Mouse (Mus musculus) frontal cortex, postnatal 14 days (tissue): ENCODE results near the gene Nmt2.

Source experiments
- DNase-seq, 2 experiments: peaks; one replicate each; pipeline ENCODE4 v3.0.0; 2022; ENCODE audit warnings: low spot score in 2 of 2

Nmt2 gene

DNA sequence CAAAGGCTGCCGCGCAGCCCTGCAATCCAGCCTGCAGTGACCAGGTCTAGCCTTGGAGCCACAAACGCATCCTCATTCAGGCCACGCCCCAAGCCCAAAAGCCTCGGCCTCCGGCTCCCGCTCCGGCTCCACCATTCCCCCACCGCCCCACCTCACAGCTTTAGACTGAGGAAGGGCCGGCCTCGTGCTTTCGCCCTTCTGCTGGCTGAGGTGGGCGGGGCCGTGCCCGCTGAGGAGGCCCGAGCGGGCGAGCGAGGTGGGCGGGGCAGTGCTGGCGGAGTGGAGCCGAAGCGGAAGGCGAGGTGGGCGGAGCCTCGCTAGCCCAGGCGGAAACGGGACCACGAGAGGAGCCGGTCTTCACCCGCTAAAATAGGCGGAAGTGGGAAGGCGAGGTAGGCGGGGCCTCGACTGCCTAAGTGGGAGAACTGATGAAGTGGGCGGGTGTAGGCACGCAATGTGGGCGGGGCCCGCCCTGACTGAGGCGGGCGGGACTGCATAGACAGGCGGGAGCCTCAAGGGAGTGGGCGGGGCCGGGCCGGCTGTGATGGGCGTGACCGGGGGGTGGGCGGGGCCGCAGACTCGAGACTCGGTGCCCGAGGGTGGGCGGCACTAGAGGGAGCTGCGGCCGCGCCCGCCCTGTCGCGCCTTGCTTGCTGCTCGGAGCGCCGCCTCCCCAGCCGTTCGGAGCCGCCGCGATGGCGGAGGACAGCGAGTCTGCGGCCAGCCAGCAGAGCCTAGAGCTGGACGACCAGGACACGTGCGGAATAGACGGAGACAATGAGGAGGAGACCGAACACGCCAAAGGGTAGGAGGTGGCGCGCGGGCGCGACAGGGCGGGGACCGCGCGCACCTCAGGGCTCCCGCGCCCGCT lies at the start of gene Nmt2:
Gene Nmt2, plus strand, starts transcription at position 611 of the 871 bp plus-strand sequence.
- DNase-seq = peak; percentile 99

DNA sequence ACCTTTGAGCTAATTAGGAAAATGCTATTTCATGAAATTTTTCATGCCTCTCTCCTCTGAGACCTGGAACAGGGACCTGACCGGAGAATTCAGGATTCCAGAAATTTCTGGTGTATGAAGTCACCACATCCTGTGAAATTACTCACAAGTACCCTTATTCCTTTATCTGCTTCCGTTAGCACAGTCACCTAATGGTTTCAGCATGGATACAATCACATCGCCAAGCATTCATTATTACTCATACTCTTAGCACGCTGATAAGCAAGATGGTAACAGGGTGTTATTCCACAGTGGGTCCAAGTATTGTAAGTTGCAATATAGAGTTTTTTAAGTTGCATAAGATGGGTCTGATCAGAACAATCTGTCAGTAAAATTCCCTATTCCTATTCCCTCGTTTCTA lies 44.8 kb upstream of the Nmt2 start:
- DNase-seq = no peak

DNA sequence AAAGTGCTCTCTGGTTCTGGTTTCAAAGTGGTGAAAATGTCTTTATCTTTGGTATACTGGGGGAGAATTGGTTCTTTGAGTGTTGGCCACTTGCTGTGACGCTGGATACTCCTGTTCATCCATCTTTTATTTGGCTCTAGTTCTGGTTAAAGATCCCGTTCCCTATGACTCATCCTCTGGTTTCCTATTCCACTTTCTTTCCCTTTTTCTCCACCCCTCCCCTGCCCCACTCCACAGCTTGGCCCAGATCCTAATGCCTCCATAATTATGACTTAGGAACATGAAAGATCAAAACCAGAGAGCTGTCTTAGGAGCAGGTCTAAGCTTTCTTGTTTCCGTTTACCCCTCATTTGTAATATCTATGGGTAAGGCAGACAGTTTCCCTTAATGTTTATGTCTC lies 39.8 kb upstream of the Nmt2 start:
- DNase-seq = no peak

DNA sequence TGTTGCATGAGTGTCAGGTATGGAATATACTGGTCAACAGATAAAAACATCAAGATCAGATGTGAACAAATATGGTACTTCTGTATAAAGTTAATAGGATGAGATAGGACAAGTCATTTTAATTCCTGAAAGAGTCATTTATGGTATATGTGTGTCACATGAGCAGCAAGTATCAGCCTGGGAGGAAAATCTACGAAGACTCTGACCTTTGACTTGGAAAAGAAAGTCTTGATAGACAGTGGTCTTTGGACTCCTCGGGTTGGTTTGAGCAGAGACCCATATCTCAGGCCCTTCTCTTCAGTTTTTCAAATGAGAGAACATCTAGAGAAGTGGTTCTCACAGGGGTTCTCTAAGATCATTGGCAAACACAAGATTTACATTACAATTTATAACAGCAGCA lies 32.7 kb upstream of the Nmt2 start:
- DNase-seq = no peak

DNA sequence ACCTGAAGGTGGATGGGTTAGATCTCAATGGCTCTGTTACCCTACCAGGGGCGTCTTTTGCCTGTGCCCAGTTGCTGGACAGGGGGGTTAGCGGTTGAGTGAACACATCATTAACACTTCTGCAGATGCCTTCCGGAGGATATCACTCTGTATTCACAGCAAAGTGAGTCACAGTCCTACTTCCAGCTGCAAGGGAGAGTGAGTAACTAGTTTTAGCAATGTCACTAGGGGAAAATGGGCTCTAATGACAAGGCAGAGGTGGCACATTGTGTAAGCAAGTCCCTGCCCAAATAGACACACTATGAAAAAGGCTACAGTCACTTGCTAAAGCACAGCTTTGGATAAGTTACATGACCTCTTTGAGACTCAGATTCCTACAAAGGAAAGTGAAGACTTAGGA lies 17.5 kb upstream of the Nmt2 start:
- DNase-seq = no peak

DNA sequence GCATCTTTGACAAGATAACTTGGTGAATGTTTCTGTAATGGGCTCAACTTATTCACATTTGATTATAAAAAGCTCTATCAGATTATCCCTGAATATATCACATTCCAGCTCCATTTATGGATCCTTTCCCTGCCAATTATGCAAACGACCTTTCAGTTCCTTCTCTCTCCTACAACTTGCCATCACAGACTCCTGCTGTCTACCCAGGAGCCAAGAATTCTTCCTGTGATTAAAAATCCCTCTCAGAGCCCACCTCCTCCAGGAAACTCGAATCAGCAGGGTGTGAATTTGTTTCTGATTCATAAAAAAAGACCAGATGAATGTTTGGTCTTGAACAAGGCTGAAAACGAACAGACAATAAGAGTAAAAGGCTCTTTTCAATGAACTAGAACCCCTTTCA lies 16.1 kb upstream of the Nmt2 start:
- no peak for DNase-seq

DNA sequence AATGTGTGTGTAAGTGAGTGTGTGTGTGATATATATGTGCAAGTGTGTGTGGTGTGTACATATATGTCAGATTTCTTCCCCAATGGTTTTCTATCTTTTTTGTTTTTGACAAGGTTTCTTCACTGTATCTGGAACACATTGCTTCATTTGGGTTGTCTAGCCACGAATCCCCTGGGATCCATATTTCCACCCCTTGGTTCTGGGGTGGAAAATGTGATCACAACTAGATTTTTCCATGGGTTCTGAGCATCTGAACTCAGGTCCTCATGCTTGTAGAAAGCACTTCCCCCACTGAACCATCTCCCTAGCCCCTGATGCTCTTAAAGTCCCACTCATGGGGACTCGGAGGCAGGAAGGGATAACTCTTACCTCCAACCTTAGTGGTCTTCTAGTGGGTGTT lies 10.7 kb upstream of the Nmt2 start:
- DNase-seq = no peak

DNA sequence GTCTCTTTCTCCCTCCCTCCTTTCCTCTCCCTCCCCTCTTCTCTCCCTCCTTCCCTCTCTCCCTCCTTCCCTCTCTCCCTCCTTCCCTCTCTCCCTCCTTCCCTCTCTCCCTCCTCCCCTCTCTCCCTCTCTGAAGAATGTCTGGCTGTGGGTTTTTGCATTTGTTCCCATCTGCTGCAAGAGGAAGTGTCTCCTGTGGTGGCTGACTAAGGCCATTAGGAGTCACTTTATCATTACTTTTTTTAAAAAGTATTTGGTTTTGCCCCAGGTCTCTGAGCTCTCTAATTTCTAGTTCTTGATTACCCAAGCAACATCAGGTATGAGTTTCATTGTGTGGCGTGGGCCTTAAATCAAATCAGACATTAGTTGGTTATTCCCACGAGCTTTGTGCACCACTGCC lies 7.9 kb upstream of the Nmt2 start:
- no peak for DNase-seq

DNA sequence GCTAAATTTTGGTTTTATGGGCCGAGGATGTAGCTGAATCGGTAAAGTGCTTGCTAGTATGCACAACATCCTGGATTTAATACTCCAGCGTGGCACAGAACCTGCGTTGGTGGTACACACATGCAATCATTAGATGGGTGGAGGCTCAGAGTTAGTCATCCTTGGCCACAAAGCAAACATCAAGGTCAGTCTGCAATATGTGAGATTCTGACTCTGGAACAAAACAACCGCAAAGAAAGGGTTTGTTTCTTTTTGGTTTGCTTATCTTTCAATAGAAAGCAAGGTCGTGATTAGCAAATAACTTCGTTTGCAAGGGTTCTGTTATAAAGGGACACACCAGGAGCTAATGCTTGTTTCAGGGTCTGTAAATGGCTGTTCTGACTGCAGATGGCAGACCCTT lies 6.5 kb upstream of the Nmt2 start:
- DNase-seq = no peak

DNA sequence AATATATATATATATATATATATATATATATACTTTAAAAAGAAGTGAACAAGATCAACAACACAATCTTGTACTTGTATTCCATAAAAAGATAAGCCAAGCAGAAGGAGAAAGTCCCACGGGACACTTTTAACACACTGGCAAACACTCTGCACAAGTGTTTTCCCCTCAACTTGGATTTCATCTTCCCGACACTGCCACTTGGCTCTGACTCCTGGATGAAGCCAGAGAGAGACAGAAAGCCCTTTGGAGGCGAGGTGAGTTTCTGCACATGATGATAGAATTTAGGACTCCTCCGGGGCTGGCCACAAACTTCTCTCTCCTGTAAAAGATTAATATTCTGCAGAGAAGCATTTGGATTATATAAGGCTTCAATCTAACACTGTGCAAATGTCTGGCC lies 2.7 kb upstream of the Nmt2 start:
- DNase-seq = no peak

DNA sequence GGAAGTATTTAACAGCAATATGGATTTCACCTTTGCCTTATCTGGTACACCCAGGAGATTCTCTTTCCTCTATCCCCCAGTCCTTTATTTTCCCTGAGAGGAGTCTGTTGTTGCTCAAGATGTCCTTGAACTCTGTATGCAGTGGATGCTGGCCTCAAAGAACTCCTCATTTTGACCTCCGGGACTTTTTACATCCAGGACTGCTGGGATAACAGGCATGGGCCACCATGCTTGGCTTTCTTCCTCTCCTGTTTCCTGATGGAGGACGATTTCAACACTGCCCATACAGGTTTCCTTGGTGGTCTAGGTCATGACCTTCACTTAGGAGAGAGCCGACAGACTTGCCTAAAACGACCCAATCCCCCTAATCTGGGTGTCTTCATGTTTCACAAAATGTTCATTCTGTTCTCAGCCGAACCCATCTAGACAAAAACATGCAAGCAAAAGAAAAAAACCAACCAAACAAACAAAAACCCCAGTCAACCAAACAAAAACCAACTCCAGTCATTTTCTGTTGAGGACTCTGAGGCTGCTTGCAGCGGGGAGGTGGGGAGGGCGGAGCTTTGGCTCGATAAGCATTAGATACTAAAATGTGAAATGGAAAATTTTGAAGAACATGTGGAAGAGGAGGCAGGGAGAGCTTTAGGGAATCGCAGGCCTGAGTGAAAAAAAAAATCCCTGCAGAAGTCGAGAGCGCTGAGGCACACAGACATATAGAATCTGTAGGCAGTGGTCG lies 978 bp upstream of the Nmt2 start:
- DNase-seq = no peak

DNA sequence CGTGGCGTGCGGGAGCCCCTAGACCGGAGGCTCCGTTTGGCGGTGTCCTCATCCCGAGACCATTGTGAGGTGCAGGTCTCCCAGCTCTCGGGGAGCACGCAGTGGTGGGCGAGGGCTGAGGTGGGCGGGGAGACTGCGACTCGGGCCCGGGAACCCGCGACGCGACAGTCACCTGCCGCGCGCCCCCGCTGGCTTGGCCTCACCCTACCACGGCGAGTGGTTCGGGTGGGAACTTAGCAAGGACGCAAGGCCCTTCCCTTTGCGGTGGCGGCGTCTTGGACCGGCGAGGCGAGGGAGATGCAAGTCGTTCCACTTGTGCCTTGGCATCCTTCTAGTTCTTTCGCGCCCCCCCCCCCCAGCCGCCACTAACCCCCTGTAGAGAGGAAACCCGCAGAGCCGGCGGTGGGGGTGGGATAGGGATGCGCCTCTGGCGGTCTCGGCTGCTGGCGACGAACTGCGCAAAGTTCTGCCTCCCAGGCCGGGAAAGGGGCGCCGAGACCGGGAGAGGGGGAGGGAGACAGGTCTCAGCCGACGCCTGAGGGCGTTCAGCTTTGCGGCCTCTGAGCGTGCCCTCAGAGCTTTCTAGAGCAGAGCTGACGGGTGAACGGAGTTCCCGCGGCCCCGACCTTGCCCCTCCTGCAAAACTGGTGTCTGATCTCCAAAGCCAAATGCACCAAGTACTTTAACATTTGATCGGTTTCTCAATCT lies 615 bp downstream of the Nmt2 start:
- DNase-seq = peak; percentile 53 to 63

DNA sequence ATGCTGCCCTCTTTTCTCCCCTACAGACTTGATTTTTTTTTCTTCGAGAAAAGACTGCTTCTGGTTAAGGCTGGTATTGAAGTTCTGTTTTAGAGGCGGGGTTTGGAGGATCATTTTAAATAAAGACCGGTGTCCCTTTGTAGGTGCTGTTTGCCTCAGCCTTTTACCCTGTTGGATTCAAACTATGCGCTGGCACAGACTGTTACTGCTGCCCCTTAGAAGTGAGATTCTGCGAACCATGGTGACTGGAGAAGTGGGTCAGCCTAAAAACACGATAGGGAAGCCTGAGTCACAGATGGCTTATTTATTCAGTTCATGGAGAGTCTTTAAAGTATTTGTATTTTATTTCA lies 1.1 kb downstream of the Nmt2 start:
- no peak for DNase-seq

DNA sequence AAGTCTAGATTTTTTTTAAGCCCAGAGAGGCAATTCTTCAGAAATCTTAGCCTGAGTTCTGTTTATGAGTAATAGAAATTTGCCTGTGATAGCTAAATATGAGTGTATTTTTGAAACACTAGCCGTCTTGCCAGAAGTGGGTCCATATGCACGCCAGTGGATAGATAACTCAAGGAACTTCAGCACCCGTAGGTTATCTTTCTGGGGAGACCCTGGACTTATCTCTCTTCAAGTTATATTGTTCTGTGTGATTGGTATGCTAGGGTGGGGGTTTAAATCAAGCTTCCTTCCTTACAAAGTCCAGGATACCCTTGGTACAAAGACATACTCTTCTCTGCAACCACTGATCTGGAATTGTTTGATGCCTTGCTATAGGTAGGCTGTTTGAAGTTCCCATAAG lies 1.7 kb downstream of the Nmt2 start:
- DNase-seq = no peak

DNA sequence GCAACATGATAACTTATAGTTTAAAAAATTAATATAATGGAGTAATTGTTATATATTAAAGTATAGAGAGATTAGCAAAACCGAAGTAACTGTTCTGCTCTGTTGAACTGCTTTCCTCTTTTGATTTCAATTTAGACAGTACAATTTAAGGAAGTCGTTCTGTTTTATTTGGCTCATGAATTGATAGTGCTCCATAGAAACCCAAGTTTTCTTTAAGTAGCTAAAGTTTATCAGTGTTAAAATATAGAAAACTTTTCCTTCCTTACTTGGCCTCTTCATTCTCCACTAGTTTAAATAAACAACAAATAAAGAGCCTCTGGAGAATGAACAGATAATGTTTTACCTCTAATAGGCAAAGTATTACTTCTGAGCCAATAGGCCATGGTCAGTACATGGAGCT lies 2.2 kb downstream of the Nmt2 start:
- no peak for DNase-seq

DNA sequence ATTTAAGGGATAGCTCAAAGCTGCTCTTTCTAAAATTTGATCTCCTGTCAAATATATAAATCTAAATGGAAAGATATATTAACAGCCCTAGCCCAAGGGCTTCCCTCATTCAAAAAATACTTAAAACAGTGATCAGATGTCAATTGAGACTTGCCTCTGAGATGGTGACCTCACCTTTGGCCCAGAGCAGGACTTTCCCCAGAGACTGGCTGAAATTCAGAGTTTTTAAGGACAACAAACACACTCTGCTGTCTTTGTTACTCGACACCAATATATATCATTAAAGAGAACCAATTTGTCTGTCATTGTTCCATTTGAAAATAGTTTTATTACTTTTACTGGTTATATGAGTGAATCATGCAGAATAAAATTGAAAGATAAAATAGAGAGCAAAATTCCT lies 5.6 kb downstream of the Nmt2 start:
- DNase-seq = no peak

DNA sequence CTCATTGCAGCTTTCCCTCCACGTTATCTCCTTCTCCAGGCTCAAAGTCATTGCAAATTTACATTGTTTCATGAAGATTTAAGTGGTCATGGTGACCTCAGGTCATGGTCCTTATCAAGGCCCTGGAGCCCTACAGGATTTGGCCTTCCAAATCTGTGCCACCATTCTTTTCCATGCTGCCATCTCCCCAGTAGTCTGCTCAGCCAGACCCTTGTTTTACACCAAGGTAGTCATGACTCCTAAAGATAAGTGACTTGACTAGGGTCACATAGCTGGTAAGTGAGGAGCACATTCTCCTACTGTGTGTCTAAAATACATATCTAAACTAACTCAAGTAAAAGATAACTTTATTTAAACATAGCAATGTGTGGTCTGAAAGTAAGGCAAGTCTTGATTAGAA lies 8.2 kb downstream of the Nmt2 start:
- no peak for DNase-seq

DNA sequence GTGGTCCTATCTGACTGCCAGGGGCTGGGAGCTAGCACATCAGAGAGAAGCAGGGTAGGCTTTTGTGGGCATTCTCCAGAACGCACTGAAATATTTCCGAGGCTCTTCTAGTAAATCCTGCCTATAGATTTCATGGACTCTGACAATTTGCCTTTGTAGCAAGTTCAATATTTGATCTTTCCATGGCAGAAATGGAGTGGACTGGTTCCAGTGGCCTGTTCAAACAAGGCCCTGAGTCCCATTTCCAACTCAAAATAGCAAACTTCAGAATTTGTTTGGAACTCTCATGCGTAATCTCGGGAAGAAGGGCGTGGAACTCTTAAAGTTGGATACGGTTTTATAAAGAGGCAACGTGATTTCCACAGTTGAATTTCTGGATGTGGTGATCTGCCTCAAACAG lies 11.8 kb downstream of the Nmt2 start:
- DNase-seq = no peak

DNA sequence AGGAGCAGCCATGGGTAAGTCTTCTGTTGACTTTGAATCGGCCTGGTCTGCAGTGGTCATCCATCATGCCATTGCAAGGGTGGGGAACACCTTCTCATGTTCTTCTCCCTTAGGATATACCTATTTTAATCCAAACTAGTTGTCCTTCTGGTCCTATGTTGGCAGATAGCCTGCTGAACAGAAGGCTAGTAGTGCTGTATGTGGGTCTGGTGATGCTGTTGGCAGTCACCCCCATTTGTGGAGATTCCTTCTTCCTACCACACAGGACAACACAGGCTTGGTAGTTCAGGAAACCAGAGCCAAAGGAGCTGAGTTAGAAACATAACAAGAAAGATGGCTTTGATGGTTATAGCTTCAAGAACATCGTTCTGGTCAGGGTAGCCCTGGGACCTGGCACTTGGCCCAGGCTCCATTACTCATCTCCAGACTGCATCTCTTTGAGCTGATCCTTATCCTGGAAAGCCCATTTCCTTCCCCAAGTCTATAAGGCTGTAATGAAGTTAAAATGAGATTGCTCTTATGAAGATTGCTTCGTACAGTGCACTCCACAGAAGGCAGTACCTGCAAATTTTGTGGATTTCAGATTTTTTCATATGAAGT lies 21.5 kb downstream of the Nmt2 start:
- DNase-seq = no peak

DNA sequence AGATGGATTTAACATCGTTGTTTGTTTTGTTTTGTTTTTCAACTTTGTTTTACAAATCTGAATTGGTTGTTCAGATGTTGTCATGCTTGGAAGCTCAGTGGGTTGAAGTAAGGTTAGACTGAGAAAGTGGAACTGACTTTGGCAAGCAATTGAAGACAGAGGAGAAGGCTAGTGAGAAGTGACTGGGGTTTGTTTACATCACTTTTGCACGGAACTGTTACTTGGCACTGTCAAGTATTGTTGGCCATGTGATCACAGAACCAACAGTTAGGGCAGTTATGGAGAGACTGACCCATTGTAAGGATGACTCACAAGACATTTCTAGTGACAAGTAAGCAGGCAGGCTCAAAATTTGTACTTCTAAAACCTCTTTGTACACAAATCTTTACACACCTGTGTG lies 39.1 kb downstream of the Nmt2 start:
- DNase-seq = no peak

DNA sequence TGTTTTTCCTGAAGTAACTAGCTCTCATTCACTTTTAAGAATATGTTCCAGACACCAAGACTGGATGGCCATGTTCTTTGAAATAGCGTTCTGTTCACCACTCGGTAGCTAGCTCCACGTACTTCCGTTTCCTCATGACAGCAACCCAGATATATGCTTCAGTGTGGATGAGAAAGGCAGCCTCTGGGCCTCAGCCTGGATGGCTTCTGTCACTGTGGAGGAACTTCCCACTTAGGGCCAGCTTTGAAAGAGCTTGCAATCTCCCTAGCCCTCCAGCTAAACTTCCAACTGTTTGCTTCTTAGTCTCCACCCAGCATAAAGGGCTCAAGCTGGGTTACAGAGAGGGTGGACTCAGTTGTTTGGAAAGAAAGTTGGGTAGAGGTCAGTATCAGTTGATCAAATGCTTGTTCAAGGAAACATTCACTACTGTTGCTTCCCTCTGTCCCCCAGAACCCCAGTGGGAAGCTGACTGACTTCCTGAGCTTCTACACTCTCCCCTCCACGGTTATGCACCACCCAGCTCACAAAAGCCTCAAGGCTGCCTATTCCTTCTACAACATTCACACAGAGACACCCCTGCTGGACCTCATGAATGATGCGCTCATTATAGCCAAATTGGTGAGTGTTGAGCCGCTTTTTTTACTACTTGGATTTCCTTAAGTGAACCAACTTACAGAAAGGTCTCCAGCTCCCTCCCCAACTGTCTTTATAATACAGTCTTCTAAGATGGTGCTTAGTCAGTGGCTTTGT lies 40.5 kb downstream of the Nmt2 start:
- DNase-seq = no peak

DNA sequence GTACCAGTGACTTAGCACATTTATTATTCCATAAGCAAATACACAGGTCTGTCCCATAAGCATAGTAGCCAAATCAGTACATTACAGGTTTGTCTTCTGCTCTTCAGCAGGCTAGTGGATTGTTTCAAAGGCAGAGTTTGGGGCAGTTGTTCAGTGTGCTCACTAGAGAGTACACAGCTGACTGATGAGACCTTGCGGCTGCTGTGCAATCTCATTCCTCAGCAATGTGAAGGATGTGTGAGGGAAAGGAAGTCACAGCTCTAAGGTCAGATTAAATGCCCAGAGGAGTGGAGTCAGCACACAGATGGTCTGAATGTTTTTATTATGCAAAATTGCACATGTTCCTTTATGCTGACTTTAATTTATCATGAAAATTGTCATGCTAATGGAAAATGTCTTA lies 42.5 kb downstream of the Nmt2 start:
- DNase-seq = no peak
